Mouse (Mus musculus) bone marrow, adult 2 months (tissue): ENCODE measurements at regions not wholly inside any gene's neighbourhood (a gene's known extent, or its start where the extent isn't known, plus 50 kb on each side); places are given as distances from the start of the nearest gene placed in this dataset.

Experiments used
- H3K27ac ChIP-seq: fragments of 200-500 bp; 2 replicates; pipeline ENCODE4 v1.5.1; 2012; ENCODE audit warnings: low read depth, mild to moderate bottlenecking, control low read depth, inconsistent platforms, low read length; ENCODE audit not compliant: control insufficient read depth, poor library complexity, insufficient read depth
- H3K4me1 ChIP-seq: fragments of 200-500 bp; 2 replicates; pipeline ENCODE4 v1.6.1; 2011; ENCODE audit warnings: low read length; ENCODE audit not compliant: control insufficient read depth, insufficient read depth
- H3K4me3 ChIP-seq: fragments of 200-500 bp; replicated peaks from 2 replicates; pipeline ENCODE3; 2011; ENCODE audit warnings: mild to moderate bottlenecking, low read depth, low read length, control low read depth; ENCODE audit not compliant: control insufficient read depth
- CTCF ChIP-seq: fragments of 200-500 bp; IDR thresholded peaks from 2 replicates; pipeline ENCODE4 v1.5.1; 2011; ENCODE audit warnings: low read length, control low read depth; ENCODE audit not compliant: control insufficient read depth, insufficient read depth
- POLR2A ChIP-seq: fragments of 200-500 bp; IDR thresholded peaks from 2 replicates; pipeline ENCODE4 v1.6.1; 2011; ENCODE audit warnings: low read depth, mild to moderate bottlenecking, control low read depth, low read length, borderline replicate concordance; ENCODE audit not compliant: control insufficient read depth
- WGBS: fragments of 180-500 bp; shearing (Covaris S2); methylation state at CpG from one replicate; pipeline ENCODE4 v1.1.7; 2018; 5-methylcytosine and 5-hydroxymethylcytosine counted together

- Histone ChIP-seq H3K4me1 (no peaks in the 10 kb centered on the region), H3K4me3 (no peak overlapping the region), H3K27ac (no peak overlapping the region)
- WGBS = 70% methylated on average over 4 of the region's 4 CpGs
- TF ChIP-seq CTCF (no peak), POLR2A (no peak)
These were observed 221.2 kb downstream of the Fam43a start for GRCm38 (mm10) chr16:30820761-30821160.

DNA sequence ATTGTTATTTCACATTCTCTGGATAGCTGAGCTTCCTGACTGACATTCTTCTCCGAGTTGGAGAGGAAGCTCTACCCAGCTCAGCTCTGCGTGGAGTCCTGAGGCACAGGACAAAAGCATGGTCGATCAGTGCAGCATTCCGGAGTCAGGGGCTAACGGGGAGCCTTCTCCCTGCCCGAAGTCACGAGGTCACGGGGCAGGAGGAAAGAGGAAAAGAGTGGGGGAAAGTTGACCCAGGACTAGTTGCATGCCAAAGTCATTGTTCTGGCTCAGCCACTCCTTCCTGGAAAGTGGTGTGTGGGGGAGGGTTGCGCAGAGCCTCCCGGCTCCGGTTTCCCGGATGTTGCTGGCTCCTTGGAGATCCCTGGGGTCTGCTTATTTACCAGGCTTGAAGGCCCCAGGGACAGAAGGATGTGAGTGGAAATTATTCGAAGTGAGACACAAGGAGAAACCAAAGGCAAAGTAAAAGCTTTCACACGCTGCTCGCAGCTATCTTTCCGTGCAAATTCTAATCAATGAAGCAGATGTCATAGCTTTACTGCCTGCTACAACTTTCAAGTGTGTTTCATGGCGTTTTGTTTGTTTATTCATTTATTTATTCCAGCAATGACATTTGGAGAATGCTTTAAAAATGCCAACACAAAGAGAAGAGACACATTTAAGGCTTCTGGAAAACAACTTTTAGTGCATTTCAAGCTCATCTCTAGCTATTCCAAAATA lies 221.8 kb downstream of the Fam43a start:
- Histone ChIP-seq H3K27ac (no peak overlapping the region), H3K4me3 (no peak overlapping the region)
- WGBS = 24% methylated on average over 17 of the region's 17 CpGs

DNA sequence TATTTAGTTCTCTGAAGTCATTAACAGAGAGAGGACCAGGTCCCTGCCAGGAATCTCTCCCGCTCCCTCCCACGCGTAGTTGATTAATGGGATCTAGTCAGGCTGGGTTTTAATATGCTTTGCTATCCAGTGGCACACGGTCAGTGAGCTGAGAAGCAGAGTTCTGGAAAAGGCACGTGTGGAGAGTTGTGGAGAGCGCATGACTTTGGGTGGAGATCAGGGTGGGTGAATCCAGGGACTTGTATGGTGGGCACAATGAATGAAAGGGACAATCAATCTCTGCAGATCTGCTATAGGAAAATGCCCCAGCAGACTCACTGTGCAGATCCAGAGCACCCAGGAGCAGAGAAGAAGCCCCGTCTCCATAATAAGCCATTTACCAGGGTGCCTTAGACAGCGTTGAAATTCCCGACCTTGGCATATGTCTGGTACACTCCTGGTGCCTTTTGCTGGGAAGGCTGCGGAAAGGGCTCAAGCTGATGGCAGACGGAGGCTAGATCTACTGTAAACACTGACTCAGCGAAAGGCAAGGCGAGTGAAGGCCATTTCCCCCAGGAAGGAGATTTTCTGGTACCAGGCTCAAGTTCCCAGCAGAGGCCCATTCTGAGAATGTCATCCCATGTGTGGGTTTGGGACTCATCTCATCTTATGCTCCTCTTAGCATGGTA lies 222.5 kb downstream of the Fam43a start:
- TF ChIP-seq POLR2A (no peak), CTCF (no peak)
- no peak overlapping the region for H3K27ac ChIP-seq
- no peak overlapping the region for H3K4me3 ChIP-seq
- H3K4me1 ChIP-seq = no peaks in the 10 kb centered on the region
- 78% methylated on average over 13 of the region's 13 CpGs for WGBS

More for the DNA sequence above, 221.8 kb downstream of the Fam43a start:
- TF ChIP-seq POLR2A = no peak
- no peak for TF ChIP-seq CTCF
- no peaks in the 10 kb centered on the region for H3K4me1 ChIP-seq

DNA sequence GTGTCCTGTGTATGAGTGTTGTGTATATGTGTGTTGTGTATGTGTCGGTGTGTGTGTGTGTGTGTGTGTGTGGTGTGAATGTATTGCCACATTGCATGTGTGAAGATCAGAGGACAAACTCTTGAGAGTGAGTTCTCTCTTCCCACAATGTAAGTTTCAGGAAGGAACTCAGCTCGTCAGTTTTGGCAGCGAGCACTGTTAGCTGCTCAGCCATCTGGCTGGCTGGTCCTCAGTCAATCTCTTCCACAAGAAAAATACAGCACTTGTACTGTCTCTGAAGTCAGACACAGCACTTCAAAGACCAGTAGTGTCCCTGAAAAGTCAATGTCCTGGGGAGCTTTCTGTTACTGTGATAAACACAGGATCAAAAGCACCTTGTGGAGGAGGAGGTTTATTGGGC lies 226.6 kb downstream of the Fam43a start:
- H3K4me3 ChIP-seq = no peak overlapping the region
- no peaks in the 10 kb centered on the region for H3K4me1 ChIP-seq
- no peak overlapping the region for H3K27ac ChIP-seq
- TF ChIP-seq CTCF (no peak), POLR2A (no peak)
- 14% methylated on average over 3 of the region's 3 CpGs for WGBS

DNA sequence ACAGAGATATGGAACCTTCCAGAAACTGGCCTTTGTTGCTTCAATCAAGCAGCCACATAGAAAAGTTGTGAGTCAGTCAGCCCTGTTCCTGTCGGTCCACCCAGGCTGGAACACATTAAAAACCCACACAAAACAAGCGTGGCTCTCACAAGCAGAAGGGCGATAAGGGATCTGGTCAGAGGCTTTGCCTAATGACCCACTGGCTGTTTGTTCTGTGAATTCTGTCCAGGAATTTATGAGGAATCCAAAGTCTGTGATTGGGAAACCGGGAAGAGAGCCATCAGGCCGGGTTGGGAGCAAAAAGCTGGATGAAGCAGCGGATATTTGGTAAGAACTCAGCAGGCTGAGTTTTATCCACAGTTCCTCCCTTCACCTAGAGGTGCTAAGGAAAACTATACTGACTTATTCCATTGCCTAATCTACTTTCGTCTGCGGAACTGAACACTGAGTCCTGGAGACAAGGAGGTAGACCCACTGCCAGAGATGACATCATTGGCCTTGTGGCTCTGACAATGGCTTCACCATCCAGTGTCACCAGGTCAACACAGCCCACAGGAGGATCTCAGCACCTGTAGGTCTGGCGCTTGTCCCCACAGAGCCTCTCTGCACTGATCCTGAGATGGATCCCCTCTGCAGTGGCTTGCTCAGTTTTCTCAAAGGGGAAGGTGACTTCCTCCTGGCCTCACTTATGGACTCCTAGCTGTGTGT lies 228.5 kb downstream of the Fam43a start:
- 85% methylated on average over 9 of the region's 9 CpGs for WGBS
- TF ChIP-seq CTCF = no peak
- TF ChIP-seq POLR2A = no peak
- Histone ChIP-seq H3K4me3 (no peak overlapping the region), H3K27ac (no peak overlapping the region), H3K4me1 (no peaks in the 10 kb centered on the region; the same call in 1 of the 2 replicates)

- Histone ChIP-seq H3K4me1 (no peaks in the 10 kb centered on the region; the same call in 1 of the 2 replicates), H3K4me3 (no peak overlapping the region), H3K27ac (no peak overlapping the region)
- 80% methylated on average over 3 of the region's 3 CpGs for WGBS
- TF ChIP-seq POLR2A = no peak
- TF ChIP-seq CTCF = no peak
These were observed 235.0 kb downstream of the Fam43a start for GRCm38 (mm10) chr16:30834561-30834960.

DNA sequence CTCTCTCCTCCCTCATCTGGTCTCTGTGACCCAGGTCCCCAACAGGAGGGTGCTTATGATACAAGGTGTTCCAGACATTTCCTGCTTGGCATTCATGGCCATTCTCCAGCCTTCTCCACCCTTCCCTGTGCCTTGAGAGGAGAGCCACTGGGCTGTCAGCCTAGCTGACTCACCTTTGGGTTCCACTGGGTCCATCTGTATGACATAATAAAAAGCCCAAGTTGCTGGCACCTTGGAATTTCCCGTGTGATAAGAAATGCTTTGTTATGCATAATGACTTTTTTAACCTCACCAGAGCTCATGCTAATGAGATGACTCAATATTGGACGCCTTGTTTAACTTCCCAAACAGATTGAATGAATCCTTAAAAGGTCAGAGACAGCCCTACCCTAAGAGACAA lies 236.2 kb downstream of the Fam43a start:
- TF ChIP-seq POLR2A (no peak), CTCF (no peak)
- Histone ChIP-seq H3K4me1 (no peaks in the 10 kb centered on the region; the same call in 1 of the 2 replicates), H3K27ac (no peak overlapping the region), H3K4me3 (no peak overlapping the region)
- WGBS = 27% methylated on average over 2 of the region's 2 CpGs

DNA sequence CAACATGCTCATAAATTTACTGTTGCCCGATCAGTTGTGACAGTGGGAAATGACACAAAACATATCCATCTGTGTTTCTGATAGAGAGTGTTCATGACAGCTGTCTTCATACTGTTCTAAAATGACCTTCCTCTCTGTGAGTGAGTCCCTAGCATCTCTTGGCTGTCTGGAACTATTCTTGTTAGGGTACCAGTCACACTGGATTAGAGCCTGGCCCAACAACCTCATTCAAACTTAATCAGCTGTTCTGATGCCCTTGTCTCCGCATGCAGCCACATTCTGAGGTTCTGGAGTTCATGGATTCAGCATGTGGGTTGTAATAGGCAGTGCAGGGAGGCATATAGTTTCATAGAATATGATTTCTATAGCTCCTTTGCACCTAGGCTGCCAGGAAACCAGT lies 238.4 kb downstream of the Xxylt1 start:
- Histone ChIP-seq H3K27ac (no peak overlapping the region), H3K4me3 (no peak overlapping the region), H3K4me1 (no peaks in the 10 kb centered on the region; the same call in 1 of the 2 replicates)
- 84% methylated on average over 2 of the region's 2 CpGs for whole genome bisulfite sequencing
- TF ChIP-seq CTCF (no peak), POLR2A (no peak)

GRCm38 (mm10) chr16:30852595-30852994 lies 228.6 kb downstream of the Xxylt1 start:
- no peak overlapping the region for H3K4me3 ChIP-seq
- TF ChIP-seq POLR2A (no peak), CTCF (no peak)
- WGBS = 62% methylated on average over 1 of the region's 1 CpGs
- H3K4me1 ChIP-seq = no peaks in the 10 kb centered on the region
- no peak overlapping the region for H3K27ac ChIP-seq
